Comparison of ENCODE assay signal across 26 mouse cellular contexts in the genomic region with DNA sequence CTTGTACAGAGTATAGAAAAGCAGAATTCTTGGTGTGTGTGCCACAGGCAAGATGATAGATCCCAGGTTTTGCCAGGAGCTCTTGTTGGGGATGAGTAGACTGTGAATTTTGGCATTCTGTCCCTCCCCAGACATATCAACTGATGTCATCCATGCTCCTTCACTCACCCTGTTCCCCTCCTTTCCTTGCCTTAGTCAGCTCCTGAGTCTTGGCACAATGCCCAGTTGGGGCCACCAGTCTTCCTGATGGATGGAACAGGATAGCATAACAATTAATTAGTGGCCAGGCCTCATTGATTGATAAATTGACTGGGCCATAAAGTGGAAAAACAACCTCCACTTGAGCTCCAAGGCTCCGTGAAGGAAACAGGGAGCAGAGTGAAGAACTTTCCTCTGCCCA.
A peak's percentile ranks its signal among the peaks of the same experiment; 100 is the strongest.
DNase-seq lines count a peak whose midpoint lies in the region; ATAC-seq and TF ChIP-seq lines count a peak whose summit lies in the region.
"Had no signal": no experiment of that assay in that cellular context is flagged by ENCODE, and none has a peak within 500 bp of the region (broad histone marks: within the 10 kb centered on the region; RNA-seq: fewer than 3 reads in every experiment).

No protein-coding gene starts in this region.

- no peak overlapping the region for H3K4me3 ChIP-seq in kidney, embryonic 15.5 days (replicated peaks)
- no peak overlapping the region for H3K4me3 ChIP-seq in midbrain, embryonic 14.5 days (replicated peaks; ENCODE audit: low read depth, low read length)
- no peak overlapping the region for H3K4me3 ChIP-seq in midbrain, embryonic 15.5 days
- H3K4me3 ChIP-seq: embryonic facial prominence, embryonic 15.5 days; hindbrain, embryonic 12.5 days; limb, embryonic 10.5 days; liver, embryonic 15.5 days; neural tube, embryonic 12.5 days; stomach, embryonic 15.5 days had no signal

- TF ChIP-seq POLR2A in brain, embryonic 14.5 days (IDR thresholded peaks at IDR 0.05; ENCODE audit: borderline replicate concordance, extremely low read depth, insufficient read depth, insufficient read length, poor library complexity, severe bottlenecking) = no peak

- no peak for TF ChIP-seq CTCF in brain, embryonic 14.5 days (IDR thresholded peaks at IDR 0.05; ENCODE audit: borderline replicate concordance, extremely low read depth, insufficient read depth, insufficient read length)

- H3K36me3 ChIP-seq in kidney, embryonic 15.5 days = no peaks in the 10 kb centered on the region
- no peaks in the 10 kb centered on the region for H3K36me3 ChIP-seq in midbrain, embryonic 14.5 days (ENCODE audit: control insufficient read depth, insufficient read depth, low read length)
- no peaks in the 10 kb centered on the region for H3K36me3 ChIP-seq in midbrain, embryonic 15.5 days (replicated peaks)
- H3K36me3 ChIP-seq: embryonic facial prominence, embryonic 15.5 days; hindbrain, embryonic 12.5 days; limb, embryonic 10.5 days; liver, embryonic 15.5 days; neural tube, embryonic 12.5 days; stomach, embryonic 15.5 days had no signal

- H3K4me2 ChIP-seq in kidney, embryonic 15.5 days = no peak overlapping the region
- H3K4me2 ChIP-seq in midbrain, embryonic 14.5 days (ENCODE audit: low read length) = no peak overlapping the region
- no peak overlapping the region for H3K4me2 ChIP-seq in midbrain, embryonic 15.5 days
- H3K4me2 ChIP-seq: embryonic facial prominence, embryonic 15.5 days; hindbrain, embryonic 12.5 days; liver, embryonic 15.5 days; midbrain, embryonic 11.5 days; neural tube, embryonic 12.5 days; stomach, embryonic 15.5 days had no signal

- peak; percentile 18 to 43 for DNase-seq in cerebellum, postnatal 14 days
- no peak for DNase-seq in cerebellum, adult 9-10 months
- peak; percentile 20 for DNase-seq in kidney, postnatal 10 days
- peak; percentile 20 for DNase-seq in midbrain, embryonic 14.5 days
- DNase-seq in brain, embryonic 14.5 days (ENCODE audit: low read depth) = peak; percentile 53
- DNase-seq in ovary, postnatal 14 days (ENCODE audit: low spot score) = no peak
- DNase-seq: cerebellum, adult 11 months; cerebellum, postnatal 36 days; embryo, embryonic 11 days; gastrocnemius, postnatal 25 days; kidney, adult 2 months; kidney, postnatal 36 days; liver; right cerebral cortex, adult 18-20 months; thymus, postnatal 25 days had no signal

- H3K27me3 ChIP-seq in kidney, embryonic 15.5 days = no peaks in the 10 kb centered on the region
- H3K27me3 ChIP-seq in midbrain, embryonic 14.5 days (ENCODE audit: control insufficient read depth, insufficient read depth, low read length) = no peaks in the 10 kb centered on the region
- H3K27me3 ChIP-seq in midbrain, embryonic 15.5 days (replicated peaks) = no peaks in the 10 kb centered on the region
- H3K27me3 ChIP-seq: embryonic facial prominence, embryonic 15.5 days; hindbrain, embryonic 12.5 days; liver, embryonic 15.5 days; neural tube, embryonic 12.5 days; stomach, embryonic 15.5 days had no signal

- WGBS in kidney, embryonic 15.5 days = 8% methylated on average over 1 of the region's 1 CpGs
- 71% methylated on average over 1 of the region's 1 CpGs for WGBS in midbrain, embryonic 14.5 days
- 59% methylated on average over 1 of the region's 1 CpGs for WGBS in midbrain, embryonic 15.5 days

- H3K9ac ChIP-seq in kidney, embryonic 15.5 days = no peak overlapping the region
- no peak overlapping the region for H3K9ac ChIP-seq in midbrain, embryonic 14.5 days (replicated peaks; ENCODE audit: low read length)
- H3K9ac ChIP-seq in midbrain, embryonic 15.5 days = no peak overlapping the region
- H3K9ac ChIP-seq: embryonic facial prominence, embryonic 15.5 days; hindbrain, embryonic 12.5 days; liver, embryonic 15.5 days; neural tube, embryonic 12.5 days; stomach, embryonic 15.5 days had no signal

- H3K27ac ChIP-seq in kidney, embryonic 15.5 days = no peak overlapping the region
- no peak overlapping the region for H3K27ac ChIP-seq in midbrain, embryonic 14.5 days (replicated peaks; ENCODE audit: low read depth, low read length)
- H3K27ac ChIP-seq in midbrain, embryonic 15.5 days = no peak overlapping the region
- H3K27ac ChIP-seq: embryonic facial prominence, embryonic 15.5 days; hindbrain, embryonic 12.5 days; limb, embryonic 10.5 days; liver, embryonic 15.5 days; neural tube, embryonic 12.5 days; stomach, embryonic 15.5 days had no signal

- H3K4me1 ChIP-seq in kidney, embryonic 15.5 days = no peaks in the 10 kb centered on the region
- H3K4me1 ChIP-seq in midbrain, embryonic 14.5 days (ENCODE audit: control insufficient read depth, insufficient read depth, low read length) = no peaks in the 10 kb centered on the region
- no peaks in the 10 kb centered on the region for H3K4me1 ChIP-seq in midbrain, embryonic 15.5 days
- H3K4me1 ChIP-seq: embryonic facial prominence, embryonic 15.5 days; hindbrain, embryonic 12.5 days; limb, embryonic 10.5 days; liver, embryonic 15.5 days; neural tube, embryonic 12.5 days; stomach, embryonic 15.5 days had no signal

- no peak for ATAC-seq in kidney, embryonic 15.5 days (replicated peaks; ENCODE audit: low FRiP score)
- no peak for ATAC-seq in midbrain, embryonic 14.5 days (ENCODE audit: low FRiP score, low TSS enrichment)
- ATAC-seq in midbrain, embryonic 15.5 days (replicated peaks) = no peak
- ATAC-seq: forebrain, embryonic 16.5 days; lung, postnatal 0 days had no signal

- H3K9me3 ChIP-seq in kidney, embryonic 15.5 days (replicated peaks) = no peaks in the 10 kb centered on the region
- H3K9me3 ChIP-seq in midbrain, embryonic 14.5 days (ENCODE audit: control insufficient read depth, low read length) = no peaks in the 10 kb centered on the region
- no peaks in the 10 kb centered on the region for H3K9me3 ChIP-seq in midbrain, embryonic 15.5 days
- H3K9me3 ChIP-seq: embryonic facial prominence, embryonic 15.5 days; hindbrain, embryonic 12.5 days; limb, embryonic 10.5 days; liver, embryonic 15.5 days; neural tube, embryonic 12.5 days; stomach, embryonic 15.5 days had no signal

Comparison
In these comparisons a context has a peak if more than half of its experiments do, and no peak if none do; other contexts are left out.
1. DNase-seq: peak in cerebellum, postnatal 14 days (2 of 2), kidney, postnatal 10 days (single experiment), midbrain, embryonic 14.5 days (single experiment) and brain, embryonic 14.5 days (single experiment); none in cerebellum, adult 9-10 months (single experiment) and ovary, postnatal 14 days (single experiment).